Mouse (Mus musculus) heart, adult 8-10 months (tissue): ENCODE data around the gene Gata5. TPM values are rescaled to one million over a fixed set of nuclear protein-coding genes. Genes with fewer than 3 reads are reported as not detected.

Experiments used
- total RNA-seq, 4 experiments: library from RNA; stranded (reverse); gene quantifications; 2 replicates each; pipeline ENCODE4 v1.2.4; 2022

The Gata5 gene
- total RNA-seq, 4 experiments from 2014 or later: 0.68 to 1.2 (median 0.80) TPM

Other genes with a start within 250 kb of the Gata5 start
- gene Hrh3, start 230.2 kb downstream of the Gata5 start, total RNA-seq: under 1 TPM in 1 of 4 experiments, not detected in 3; 0.22 TPM
- gene Osbpl2, start 215.4 kb downstream of the Gata5 start, total RNA-seq: 10 to 100 TPM; 38.2 to 44.9 (median 39.7) TPM
- 10 to 100 TPM; 80.8 to 93.9 (median 90.0) TPM for gene Adrm1, start 163.2 kb downstream of the Gata5 start, total RNA-seq
- gene Lama5, start 108.8 kb downstream of the Gata5 start, total RNA-seq: 100 to 1,000 TPM in 1 of 4 experiments, 10 to 100 TPM in 3; 78.1 to 110 (median 93.3) TPM
- gene Rps21, start 77.3 kb downstream of the Gata5 start, total RNA-seq: 100 to 1,000 TPM; 452 to 674 (median 565) TPM
- 10 to 100 TPM; 12.1 to 14.1 (median 12.6) TPM for gene Cables2, start 61.2 kb downstream of the Gata5 start, total RNA-seq
- not detected for gene Rbbp8nl, start 44.8 kb downstream of the Gata5 start, total RNA-seq
- gene Slco4a1, start 121.5 kb upstream of the Gata5 start, total RNA-seq: under 1 TPM in 2 of 4 experiments, not detected in 2; 0.09 to 0.34 TPM
- not detected for gene Ntsr1, start 165.3 kb upstream of the Gata5 start, total RNA-seq
- 10 to 100 TPM; 12.3 to 18.7 (median 17.3) TPM for gene Mrgbp, start 246.6 kb upstream of the Gata5 start, total RNA-seq